Mouse (Mus musculus): ENCODE results near the gene Rtl8a. TPM values are rescaled to one million over a fixed set of nuclear protein-coding genes. Genes with fewer than 3 reads are reported as not detected.

Rtl8a gene
- 89.7 TPM for polyA plus RNA-seq (2014; fragmentation: Illumina TruSeq; extraction: RNeasy Lipid Tissue Mini Kit (QIAGEN cat#74804); ENCODE audit: low read depth, low replicate concordance)

GRCm38 (mm10) chrX:53642980-53643961 is at the start of gene Rtl8a:
Gene Rtl8a (minus strand): TSS chrX:53643682.

GRCm38 (mm10) chrX:53670294-53670693 is 26.8 kb upstream of the Rtl8a start, which contains the start of gene Rtl8b:
Gene Rtl8b (minus strand): TSS chrX:53670408.

GRCm38 (mm10) chrX:53608879-53609278 is 34.6 kb downstream of the Rtl8a start, which contains the start of gene Gm14597:
Gene Gm14597 (minus strand): TSS chrX:53608979.

GRCm38 (mm10) chrX:53607242-53608121 is 36.0 kb downstream of the Rtl8a start, which contains the start of gene Rtl8c:
Gene Rtl8c (plus strand): TSS chrX:53608032.

Other genes starting within 250 kb of the Rtl8a start
- gene Etd, start 208.8 kb downstream of the Rtl8a start, polyA plus RNA-seq (2014; fragmentation: Illumina TruSeq; extraction: RNeasy Lipid Tissue Mini Kit (QIAGEN cat#74804); ENCODE audit: low read depth, low replicate concordance): not detected
- gene Rtl8c, start 35.6 kb downstream of the Rtl8a start, polyA plus RNA-seq (2014; fragmentation: Illumina TruSeq; extraction: RNeasy Lipid Tissue Mini Kit (QIAGEN cat#74804); ENCODE audit: low read depth, low replicate concordance): 15.5 TPM
- not detected for gene Gm14597, start 34.7 kb downstream of the Rtl8a start, polyA plus RNA-seq (2014; fragmentation: Illumina TruSeq; extraction: RNeasy Lipid Tissue Mini Kit (QIAGEN cat#74804); ENCODE audit: low read depth, low replicate concordance)
- 90.8 TPM for gene Rtl8b, start 26.7 kb upstream of the Rtl8a start, polyA plus RNA-seq (2014; fragmentation: Illumina TruSeq; extraction: RNeasy Lipid Tissue Mini Kit (QIAGEN cat#74804); ENCODE audit: low read depth, low replicate concordance)
- not detected for gene 4930502E18Rik, start 81.1 kb upstream of the Rtl8a start, polyA plus RNA-seq (2014; fragmentation: Illumina TruSeq; extraction: RNeasy Lipid Tissue Mini Kit (QIAGEN cat#74804); ENCODE audit: low read depth, low replicate concordance)
- not detected for gene 1700013H16Rik, start 114.1 kb upstream of the Rtl8a start, polyA plus RNA-seq (2014; fragmentation: Illumina TruSeq; extraction: RNeasy Lipid Tissue Mini Kit (QIAGEN cat#74804); ENCODE audit: low read depth, low replicate concordance)
- gene Zfp36l3, start 132.7 kb upstream of the Rtl8a start, polyA plus RNA-seq (2014; fragmentation: Illumina TruSeq; extraction: RNeasy Lipid Tissue Mini Kit (QIAGEN cat#74804); ENCODE audit: low read depth, low replicate concordance): not detected
- gene Xlr, start 154.0 kb upstream of the Rtl8a start, polyA plus RNA-seq (2014; fragmentation: Illumina TruSeq; extraction: RNeasy Lipid Tissue Mini Kit (QIAGEN cat#74804); ENCODE audit: low read depth, low replicate concordance): 3.0 TPM

Data from heart, adult 10 weeks (tissue).